Mouse (Mus musculus) right cerebral cortex, postnatal 25 days (tissue): Measurements from ENCODE around the gene Kl.

Source experiments
- DNase-seq: peaks from one replicate; pipeline ENCODE4 v3.0.0; 2022

The Kl gene

GRCm38 (mm10) chr5:150967925-150968324 is 15.5 kb downstream of the Kl start:
- no peak for DNase-seq

GRCm38 (mm10) chr5:150970551-150970950 is 18.1 kb downstream of the Kl start:
- DNase-seq = no peak

- DNase-seq = no peak
Measured at GRCm38 (mm10) chr5:150971126-150971525, 18.7 kb downstream of the Kl start.

- no peak for DNase-seq
Measured at GRCm38 (mm10) chr5:150974226-150974625, 21.8 kb downstream of the Kl start.

GRCm38 (mm10) chr5:150977383-150977958 is 25.1 kb downstream of the Kl start:
- DNase-seq = no peak

GRCm38 (mm10) chr5:150979341-150980136 is 27.1 kb downstream of the Kl start:
- DNase-seq = no peak

GRCm38 (mm10) chr5:150982082-150982481 is 29.7 kb downstream of the Kl start:
- no peak for DNase-seq

- DNase-seq = no peak
Measured at GRCm38 (mm10) chr5:150994096-150994495, 41.7 kb downstream of the Kl start.

- DNase-seq = no peak
Measured at GRCm38 (mm10) chr5:150996586-150996985, 44.2 kb downstream of the Kl start.

GRCm38 (mm10) chr5:151001111-151001510 is 48.7 kb downstream of the Kl start:
- no peak for DNase-seq

GRCm38 (mm10) chr5:151002051-151002450 is 49.6 kb downstream of the Kl start:
- DNase-seq = no peak

- no peak for DNase-seq
Measured at GRCm38 (mm10) chr5:151004216-151004755, 51.9 kb downstream of the Kl start.

GRCm38 (mm10) chr5:151018450-151018849 is 66.0 kb downstream of the Kl start:
- DNase-seq = no peak

GRCm38 (mm10) chr5:151018959-151019358 is 66.6 kb downstream of the Kl start:
- DNase-seq = no peak

- DNase-seq = no peak
Measured at GRCm38 (mm10) chr5:151020031-151020820, 67.8 kb downstream of the Kl start.

- DNase-seq = no peak
Measured at GRCm38 (mm10) chr5:151020831-151021230, 68.4 kb downstream of the Kl start.

- peak; percentile 26 for DNase-seq
Measured at GRCm38 (mm10) chr5:151022026-151022425, 69.6 kb downstream of the Kl start.

GRCm38 (mm10) chr5:151022939-151023338 is 70.5 kb downstream of the Kl start:
- DNase-seq = no peak

GRCm38 (mm10) chr5:151023461-151023860 is 71.1 kb downstream of the Kl start:
- peak; percentile 37 for DNase-seq

GRCm38 (mm10) chr5:151024483-151024882 is 72.1 kb downstream of the Kl start:
- no peak for DNase-seq

- DNase-seq = no peak
Measured at GRCm38 (mm10) chr5:151026069-151026468, 73.7 kb downstream of the Kl start.

- DNase-seq = no peak
Measured at GRCm38 (mm10) chr5:151027171-151027570, 74.8 kb downstream of the Kl start.

GRCm38 (mm10) chr5:151028906-151029305 is 76.5 kb downstream of the Kl start:
- no peak for DNase-seq
